Mouse (Mus musculus): ENCODE data around the gene Lmntd1.
"Not testable (repeated sequence)": the region's sequence is repeated elsewhere in the genome, so short reads cannot be mapped to it uniquely, and the experiment has no call there.

Lmntd1 gene

GRCm38 (mm10) chr6:145341301-145342193 lies 272.6 kb downstream of the Lmntd1 start:
- peak; percentile 72 for DNase-seq (ENCODE audit: low read depth)

- DNase-seq (ENCODE audit: low read depth): peak; percentile 85
Measured at GRCm38 (mm10) chr6:145340657-145341146, 273.4 kb downstream of the Lmntd1 start.

- DNase-seq (ENCODE audit: low read depth): no peak
Measured at GRCm38 (mm10) chr6:145339956-145340656, 274.0 kb downstream of the Lmntd1 start.

- DNase-seq (ENCODE audit: low read depth): no peak
Measured at GRCm38 (mm10) chr6:145338571-145339294, 275.4 kb downstream of the Lmntd1 start.

GRCm38 (mm10) chr6:145337521-145337920 lies 276.6 kb downstream of the Lmntd1 start:
- DNase-seq (ENCODE audit: low read depth): not testable (repeated sequence)

- DNase-seq (ENCODE audit: low read depth): no peak
Measured at GRCm38 (mm10) chr6:145335876-145336768, 278.0 kb downstream of the Lmntd1 start.

GRCm38 (mm10) chr6:145334211-145334610 lies 279.9 kb downstream of the Lmntd1 start:
- DNase-seq (ENCODE audit: low read depth): no peak

GRCm38 (mm10) chr6:145326141-145326806 lies 287.8 kb downstream of the Lmntd1 start:
- DNase-seq (ENCODE audit: low read depth): no peak

- DNase-seq (ENCODE audit: low read depth): no peak
Measured at GRCm38 (mm10) chr6:145325095-145325494, 289.0 kb downstream of the Lmntd1 start.

- DNase-seq (ENCODE audit: low read depth): no peak
Measured at GRCm38 (mm10) chr6:145324470-145324869, 289.6 kb downstream of the Lmntd1 start.

- DNase-seq (ENCODE audit: low read depth): no peak
Measured at GRCm38 (mm10) chr6:145322246-145322645, 291.9 kb downstream of the Lmntd1 start.

GRCm38 (mm10) chr6:145320156-145320555 lies 294.0 kb downstream of the Lmntd1 start:
- no peak for DNase-seq (ENCODE audit: low read depth)
